Comparison of ENCODE assay signal across 8 mouse cellular contexts in the genomic region with DNA sequence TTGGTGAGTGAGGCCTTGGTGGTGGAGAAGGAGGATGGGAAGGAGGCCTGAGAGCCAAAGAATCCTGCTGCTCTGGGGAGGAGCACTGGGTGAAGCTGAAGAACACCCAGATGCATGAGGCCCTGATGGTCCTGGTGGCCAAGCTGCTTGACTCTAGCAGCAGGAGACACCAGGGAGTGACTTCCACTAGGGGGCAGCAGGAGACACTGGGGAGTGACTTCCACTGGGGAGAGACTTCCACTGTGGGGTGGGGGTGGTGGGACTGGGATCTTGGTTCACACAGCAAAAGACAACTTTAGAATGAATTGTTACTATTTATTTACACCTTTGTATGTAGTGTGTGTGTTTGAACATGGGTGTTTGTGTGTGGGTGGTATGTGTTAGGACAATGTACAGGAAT. TPM values are rescaled to one million over a fixed set of nuclear protein-coding genes. Genes with fewer than 3 reads are reported as not detected.
DNase-seq lines count a peak whose midpoint lies in the region; ATAC-seq and TF ChIP-seq lines count a peak whose summit lies in the region.

No protein-coding gene starts in this region.

- DNase-seq in adrenal gland, adult 2 months: peak; percentile 44
- no peak for DNase-seq in adrenal gland, postnatal 4 days (ENCODE audit: low spot score in 2 of 2)
- DNase-seq in left cerebral cortex, adult 2 months (ENCODE audit: extremely low spot score in 1 of 2, low spot score in 2 of 2): peak in 1 of 2 experiments; percentile 31
- DNase-seq in left cerebral cortex, postnatal 25 days (ENCODE audit: low spot score in 2 of 2): no peak
- peak; percentile 43 for DNase-seq in c-Kit-negative CD71-positive TER-119-positive erythroid progenitor cells, embryonic 14.5 days (ENCODE audit: low read depth, low spot score)
- DNase-seq in limb, embryonic 11.5 days (ENCODE audit: low spot score): peak; percentile 56
- DNase-seq in splenic B cell, adult 2 months (ENCODE audit: low read depth, low spot score): peak; percentile 70
- no peak for DNase-seq in right cerebral cortex, postnatal 25 days

- H3K27ac ChIP-seq in left cerebral cortex, adult 2 months: no peak overlapping the region
- no peak overlapping the region for H3K27ac ChIP-seq in limb, embryonic 11.5 days (replicated peaks; ENCODE audit: low read depth, low read length)

- no peaks in the 10 kb centered on the region for H3K27me3 ChIP-seq in limb, embryonic 11.5 days (ENCODE audit: control insufficient read depth, insufficient read depth, low read length)
- H3K27me3 ChIP-seq in splenic B cell, adult 2 months (ENCODE audit: control insufficient read depth, insufficient read depth, low read length, poor library complexity, severe bottlenecking): no peaks in the 10 kb centered on the region

- no peaks in the 10 kb centered on the region for H3K4me1 ChIP-seq in limb, embryonic 11.5 days (ENCODE audit: control insufficient read depth, insufficient read depth, low read length)

- H3K9me3 ChIP-seq in limb, embryonic 11.5 days (ENCODE audit: control insufficient read depth, low read length): no peaks in the 10 kb centered on the region

- no peak overlapping the region for H3K9ac ChIP-seq in limb, embryonic 11.5 days (ENCODE audit: low read length)

- H3K36me3 ChIP-seq in limb, embryonic 11.5 days (ENCODE audit: control insufficient read depth, insufficient read depth, low read length): peaks cover 4% of the 10 kb centered on the region; the same call in 1 of the 2 replicates
- H3K36me3 ChIP-seq in splenic B cell, adult 2 months (ENCODE audit: control insufficient read depth, insufficient read depth, low read length, poor library complexity, severe bottlenecking): no peaks in the 10 kb centered on the region

- H3K4me3 ChIP-seq in left cerebral cortex, adult 2 months: no peak overlapping the region
- no peak overlapping the region for H3K4me3 ChIP-seq in limb, embryonic 11.5 days (ENCODE audit: low read depth, low read length)

- intact Hi-C loops in left cerebral cortex, adult 2 months (cut with DNase I): no loop called here
- intact Hi-C loops in left cerebral cortex, postnatal 25 days (cut with DNase I): no loop called here

- H3K4me2 ChIP-seq in limb, embryonic 11.5 days (ENCODE audit: low read depth, severe bottlenecking): no peak overlapping the region

- peak; percentile 48 for TF ChIP-seq CTCF in left cerebral cortex, adult 2 months (IDR thresholded peaks at IDR 0.05)

- ATAC-seq in limb, embryonic 11.5 days (ENCODE audit: insufficient number of reproducible peaks, low FRiP score, low TSS enrichment, low read depth): no peak

RNA-seq across cellular contexts. Expression of a gene that starts 9.1 kb away (rescaled TPM):
- 10 to 100 TPM; 52.5 to 68.6 TPM for total RNA-seq in adrenal gland, adult 2 months (2021)
- polyA plus RNA-seq in adrenal gland, adult 2 months (2012; rRNA removed): 36.1 and 42.9 TPM in 2 replicates
- total RNA-seq in adrenal gland, postnatal 4 days (2021): 10 to 100 TPM; 71.1 to 86.6 TPM
- total RNA-seq in left cerebral cortex, adult 2 months (2021): 10 to 100 TPM; 63.9 to 65.9 TPM
- total RNA-seq in left cerebral cortex, postnatal 25 days (2021): 10 to 100 TPM; 47.7 to 61.0 TPM
- polyA plus RNA-seq in limb, embryonic 11.5 days (2014; fragmentation: Nextera tagmentation; extraction: Ambion mirVana): 85.5 and 98.4 TPM in 2 replicates

RNA-seq across cellular contexts. Expression of a gene that starts 15.2 kb away (rescaled TPM):
- 10 to 100 TPM; 20.7 to 81.0 TPM for total RNA-seq in adrenal gland, adult 2 months (2021)
- polyA plus RNA-seq in adrenal gland, adult 2 months (2012; rRNA removed): 16.2 and 16.3 TPM in 2 replicates
- total RNA-seq in adrenal gland, postnatal 4 days (2021): 10 to 100 TPM; 31.2 to 49.5 TPM
- total RNA-seq in left cerebral cortex, adult 2 months (2021): 1 to 10 TPM; 3.6 to 4.8 TPM
- 1 to 10 TPM; 2.6 to 2.9 TPM for total RNA-seq in left cerebral cortex, postnatal 25 days (2021)
- 110 and 121 TPM in 2 replicates for polyA plus RNA-seq in limb, embryonic 11.5 days (2014; fragmentation: Nextera tagmentation; extraction: Ambion mirVana)

Comparison
In these comparisons a context has a peak if more than half of its experiments do, and no peak if none do; other contexts are left out.
1. DNase-seq: peak in adrenal gland, adult 2 months (single experiment), c-Kit-negative CD71-positive TER-119-positive erythroid progenitor cells, embryonic 14.5 days (single experiment), limb, embryonic 11.5 days (single experiment) and splenic B cell, adult 2 months (single experiment); none in adrenal gland, postnatal 4 days (0 of 2), left cerebral cortex, postnatal 25 days (0 of 2) and right cerebral cortex, postnatal 25 days (single experiment).